Mouse (Mus musculus): ENCODE results near the gene Fbxo36. TPM values are rescaled to one million over a fixed set of nuclear protein-coding genes. Genes with fewer than 3 reads are reported as not detected.

Gene Fbxo36
- 6.7 and 8.3 TPM in 2 replicates for polyA plus RNA-seq (2016; fragmentation: Nextera tagmentation; extraction: Ambion mirVana)

DNA sequence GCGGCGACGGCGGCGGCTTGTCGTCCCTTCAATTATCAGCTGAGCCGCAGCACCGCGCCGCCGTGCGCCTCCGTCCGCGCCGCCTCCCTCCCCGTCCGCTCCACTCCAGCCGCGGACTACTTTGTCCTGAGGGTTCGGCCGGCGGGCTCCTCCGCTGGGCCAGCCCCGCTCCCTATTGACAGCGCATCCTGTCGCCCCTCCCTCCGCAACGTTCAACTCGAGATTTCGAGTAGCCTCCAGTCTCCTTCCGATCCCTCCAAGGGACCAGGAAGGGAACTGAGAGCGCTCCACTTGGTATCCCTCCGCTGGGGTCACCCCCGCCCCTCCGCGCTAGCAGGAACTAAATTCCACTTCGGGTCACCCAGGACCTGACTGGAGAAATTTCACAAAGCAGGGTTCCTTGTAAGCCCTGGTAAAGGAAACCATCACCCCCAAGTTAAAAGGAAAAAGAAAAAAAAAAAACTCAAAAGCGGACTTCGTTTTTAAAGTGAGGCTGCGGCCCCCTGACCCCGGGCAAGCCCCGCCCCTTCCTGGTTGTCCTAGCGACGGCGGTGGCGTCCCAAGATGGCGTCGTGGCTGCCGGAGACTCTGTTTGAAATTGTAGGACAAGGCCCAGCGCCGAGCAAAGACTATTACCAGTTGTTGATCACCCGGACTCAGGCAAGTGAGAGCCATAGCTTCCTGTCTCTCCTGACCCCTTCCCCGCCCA lies at the start of gene Fbxo36:
TSS of gene Fbxo36 (plus strand) at position 533 of the 709 bp plus-strand sequence.
- Histone ChIP-seq H3K36me3 (0 out of 2 replicates have a peak, but pooled peaks cover 4% of the 10 kb centered on the region), H3K27ac (peak within 1 kb of the TSS; percentile 93), H3K4me2 (replicated peaks) (peak within 1 kb of the TSS; percentile 80), H3K4me1 (peaks cover 15% of the 10 kb centered on the region), H3K9ac (peak within 1 kb of the TSS; percentile 91), H3K4me3 (peak within 1 kb of the TSS; percentile 91), H3K9me3 (no peaks in the 10 kb centered on the region), H3K27me3 (replicated peaks) (no peaks in the 10 kb centered on the region)
- peak; percentile 94 for ATAC-seq (ENCODE audit: low FRiP score, low read depth)
- under 1% methylated on average over 51 of the region's 54 CpGs for WGBS

- ATAC-seq (ENCODE audit: low FRiP score, low read depth) = no peak
- Histone ChIP-seq H3K9ac (no peak overlapping the region), H3K4me3 (no peak overlapping the region), H3K27me3 (replicated peaks) (no peaks in the 10 kb centered on the region), H3K27ac (no peak overlapping the region), H3K4me1 (no peaks in the 10 kb centered on the region), H3K9me3 (no peaks in the 10 kb centered on the region), H3K4me2 (replicated peaks) (no peak overlapping the region), H3K36me3 (peaks cover 23% of the 10 kb centered on the region)
- 89% methylated on average over 2 of the region's 2 CpGs for WGBS
Observed at GRCm38 (mm10) chr1:84791393-84791792, 48.2 kb upstream of the Fbxo36 start.

DNA sequence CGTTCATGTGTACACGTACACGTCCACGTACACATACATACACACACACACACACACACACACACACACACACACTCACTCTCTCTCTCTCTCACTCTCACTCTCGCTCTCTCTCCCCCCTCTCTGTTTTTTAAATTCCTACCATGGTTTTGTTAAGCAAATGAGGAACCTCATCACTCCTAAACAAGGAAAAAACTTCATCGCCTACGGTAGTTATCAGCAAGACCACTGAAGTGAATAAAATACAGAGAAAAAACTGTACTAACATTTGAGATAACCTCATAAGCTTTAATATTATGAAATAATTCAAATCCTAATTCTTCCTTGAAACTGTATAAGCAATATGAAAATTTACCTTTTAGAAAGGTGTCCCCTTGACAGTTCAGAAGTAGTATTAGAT lies 44.3 kb upstream of the Fbxo36 start:
- H3K4me3 ChIP-seq = no peak overlapping the region
- peaks cover 17% of the 10 kb centered on the region for H3K36me3 ChIP-seq
- no peak overlapping the region for H3K4me2 ChIP-seq (replicated peaks)
- 94% methylated on average over 7 of the region's 7 CpGs for WGBS
- H3K4me1 ChIP-seq = no peaks in the 10 kb centered on the region
- H3K27me3 ChIP-seq (replicated peaks) = no peaks in the 10 kb centered on the region
- H3K9ac ChIP-seq = no peak overlapping the region
- H3K9me3 ChIP-seq = no peaks in the 10 kb centered on the region
- ATAC-seq (ENCODE audit: low FRiP score, low read depth) = no peak
- no peak overlapping the region for H3K27ac ChIP-seq

GRCm38 (mm10) chr1:84799166-84799565 lies 40.5 kb upstream of the Fbxo36 start:
- H3K9me3 ChIP-seq = no peaks in the 10 kb centered on the region
- no peak overlapping the region for H3K4me3 ChIP-seq
- no peak overlapping the region for H3K9ac ChIP-seq
- H3K36me3 ChIP-seq = peaks cover under 1% of the 10 kb centered on the region; the same call in 1 of the 2 replicates
- H3K4me1 ChIP-seq = no peaks in the 10 kb centered on the region
- ATAC-seq (ENCODE audit: low FRiP score, low read depth) = no peak
- H3K4me2 ChIP-seq (replicated peaks) = no peak overlapping the region
- H3K27ac ChIP-seq = no peak overlapping the region
- H3K27me3 ChIP-seq (replicated peaks) = no peaks in the 10 kb centered on the region

DNA sequence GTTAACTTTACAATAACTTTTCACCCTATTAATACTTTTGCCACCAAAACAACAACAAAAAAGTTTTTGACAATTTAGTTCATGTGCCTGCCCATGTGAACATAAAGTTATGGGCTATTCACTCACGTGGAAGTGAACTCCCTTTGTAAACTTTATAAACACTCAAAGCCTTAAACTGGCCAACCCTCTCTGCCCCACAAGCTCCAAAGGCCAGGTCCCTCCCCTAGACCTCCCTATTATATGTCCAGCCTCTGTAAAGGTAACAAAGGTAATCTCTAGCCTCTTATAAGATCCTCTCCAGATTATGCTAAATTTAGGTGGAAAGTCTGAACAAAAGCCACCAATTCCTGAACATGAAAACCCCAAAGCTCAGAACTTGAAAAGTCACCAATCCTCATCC lies 35.9 kb upstream of the Fbxo36 start:
- Histone ChIP-seq H3K36me3 (no peaks in the 10 kb centered on the region), H3K9me3 (no peaks in the 10 kb centered on the region), H3K9ac (no peak overlapping the region), H3K4me1 (no peaks in the 10 kb centered on the region), H3K4me3 (no peak overlapping the region), H3K27ac (no peak overlapping the region), H3K4me2 (replicated peaks) (no peak overlapping the region), H3K27me3 (replicated peaks) (no peaks in the 10 kb centered on the region)
- 85% methylated on average over 1 of the region's 1 CpGs for WGBS
- ATAC-seq (ENCODE audit: low FRiP score, low read depth) = no peak

- 92% methylated on average over 1 of the region's 1 CpGs for WGBS
Observed at GRCm38 (mm10) chr1:84817596-84817995, 22.0 kb upstream of the Fbxo36 start.

GRCm38 (mm10) chr1:84825091-84825490 lies 14.6 kb upstream of the Fbxo36 start:
- 84% methylated on average over 2 of the region's 2 CpGs for WGBS
- Histone ChIP-seq H3K4me1 (no peaks in the 10 kb centered on the region), H3K27me3 (replicated peaks) (no peaks in the 10 kb centered on the region), H3K36me3 (peaks cover 19% of the 10 kb centered on the region), H3K27ac (no peak overlapping the region), H3K9ac (no peak overlapping the region), H3K9me3 (no peaks in the 10 kb centered on the region), H3K4me2 (replicated peaks) (no peak overlapping the region), H3K4me3 (no peak overlapping the region)
- ATAC-seq (ENCODE audit: low FRiP score, low read depth) = no peak

More at GRCm38 (mm10) chr1:84817596-84817995, 22.0 kb upstream of the Fbxo36 start:
- Histone ChIP-seq H3K27me3 (replicated peaks) (no peaks in the 10 kb centered on the region), H3K4me2 (replicated peaks) (no peak overlapping the region), H3K4me1 (no peaks in the 10 kb centered on the region), H3K9me3 (no peaks in the 10 kb centered on the region), H3K4me3 (no peak overlapping the region), H3K36me3 (peaks cover 9% of the 10 kb centered on the region), H3K9ac (no peak overlapping the region), H3K27ac (no peak overlapping the region)
- ATAC-seq (ENCODE audit: low FRiP score, low read depth) = no peak

DNA sequence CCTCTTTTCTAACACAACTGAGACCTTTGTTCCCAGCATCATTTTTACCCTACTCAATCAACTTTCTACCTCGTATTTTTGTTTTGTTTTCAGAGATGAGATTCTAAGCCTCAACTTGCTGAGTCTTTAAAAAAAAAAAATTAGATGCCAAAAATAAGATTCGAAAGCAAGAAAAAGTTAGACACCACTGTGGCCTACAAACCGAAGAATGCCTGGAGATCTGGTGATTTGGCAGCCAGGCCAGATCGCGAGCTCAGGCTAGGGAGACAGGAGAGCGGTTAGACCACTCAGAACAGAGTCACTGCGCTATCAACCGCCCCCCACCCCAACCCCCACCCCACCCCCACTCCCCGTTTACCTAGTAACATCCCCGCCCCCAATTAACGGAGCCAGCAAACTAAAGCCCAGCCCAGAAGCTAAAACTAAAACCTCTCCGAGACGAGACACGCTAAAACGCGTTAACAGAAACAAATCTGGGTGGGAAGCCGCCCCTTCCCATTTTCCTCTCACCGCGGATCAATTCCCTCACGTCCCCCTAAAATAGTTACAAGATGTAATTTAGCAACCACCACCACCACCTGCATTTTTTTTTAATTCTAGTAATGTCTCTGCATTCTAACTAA lies 2.0 kb upstream of the Fbxo36 start:
- no peak for ATAC-seq (ENCODE audit: low FRiP score, low read depth)
- Histone ChIP-seq H3K4me3 (peak overlapping the region; percentile 91), H3K9ac (peak overlapping the region; percentile 91), H3K4me2 (replicated peaks) (peak overlapping the region; percentile 80), H3K9me3 (no peaks in the 10 kb centered on the region), H3K27me3 (replicated peaks) (no peaks in the 10 kb centered on the region), H3K27ac (no peak overlapping the region), H3K4me1 (peaks cover 15% of the 10 kb centered on the region), H3K36me3 (peaks cover 9% of the 10 kb centered on the region)
- WGBS = 13% methylated on average over 20 of the region's 20 CpGs

DNA sequence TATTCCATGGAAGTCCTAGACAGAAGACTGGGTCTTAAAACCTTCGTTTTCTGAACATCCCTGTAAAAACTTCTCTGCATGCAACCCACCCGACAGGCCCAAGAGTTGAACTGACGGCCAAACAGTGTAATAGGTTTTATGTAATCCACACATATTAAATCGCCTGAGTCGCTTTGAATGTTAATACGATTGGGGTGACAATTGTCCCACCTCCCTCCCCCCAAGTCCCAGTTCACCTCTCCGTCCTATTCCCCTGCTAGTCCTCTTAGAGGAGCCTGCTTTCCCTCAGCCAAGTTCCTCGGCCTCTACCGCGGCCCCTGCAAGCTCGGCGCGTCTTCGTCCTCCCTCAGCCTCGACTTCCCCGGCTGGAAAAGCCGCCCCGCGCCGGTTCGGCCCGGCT lies 1.5 kb upstream of the Fbxo36 start:
- under 1% methylated on average over 22 of the region's 22 CpGs for WGBS
- H3K4me2 ChIP-seq (replicated peaks) = peak overlapping the region; percentile 80

DNA sequence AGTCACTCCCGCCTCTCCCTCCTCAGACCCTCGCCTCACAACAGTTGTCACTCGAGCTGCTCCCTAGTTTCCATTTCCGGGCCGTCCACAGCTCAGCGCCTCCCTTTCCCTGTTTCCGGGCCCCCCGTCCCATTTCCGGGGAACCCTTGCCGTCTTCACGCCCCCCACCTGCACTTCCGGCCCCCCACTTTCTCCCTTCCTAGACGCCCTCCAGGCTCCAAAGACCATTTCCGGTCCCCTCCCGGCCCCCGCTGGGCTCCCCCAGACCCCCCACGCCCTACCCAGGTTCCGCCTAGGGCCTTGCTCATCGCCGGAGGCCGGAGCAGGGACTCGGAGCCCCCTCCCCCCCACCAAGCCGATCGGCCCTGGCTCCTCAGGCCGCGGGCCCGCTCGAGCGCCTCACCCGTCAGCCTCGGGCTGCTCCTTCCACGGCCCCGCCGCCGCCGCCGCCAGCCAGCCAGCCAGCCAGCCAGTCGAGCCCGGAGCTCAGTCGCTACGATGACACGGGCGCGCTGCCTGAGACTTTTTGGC lies 955 bp upstream of the Fbxo36 start:
- Histone ChIP-seq H3K4me1 (peaks cover 15% of the 10 kb centered on the region), H3K27me3 (replicated peaks) (no peaks in the 10 kb centered on the region), H3K9ac (peak overlapping the region; percentile 91), H3K36me3 (peaks cover 4% of the 10 kb centered on the region), H3K4me3 (peak overlapping the region; percentile 91), H3K9me3 (no peaks in the 10 kb centered on the region), H3K4me2 (replicated peaks) (peak overlapping the region; percentile 80), H3K27ac (peak overlapping the region; percentile 93)
- WGBS = under 1% methylated on average over 44 of the region's 44 CpGs
- ATAC-seq (ENCODE audit: low FRiP score, low read depth) = peak; percentile 68

More for the DNA sequence above, 1.5 kb upstream of the Fbxo36 start:
- H3K27ac ChIP-seq = 0 out of 2 replicates have a peak overlapping the region, but pooled peaks have one; percentile 93
- ATAC-seq (ENCODE audit: low FRiP score, low read depth) = no peak; the same call in 1 of the 2 replicates
- H3K9ac ChIP-seq = peak overlapping the region; percentile 91
- H3K36me3 ChIP-seq = peaks cover 10% of the 10 kb centered on the region
- peaks cover 15% of the 10 kb centered on the region for H3K4me1 ChIP-seq
- no peaks in the 10 kb centered on the region for H3K27me3 ChIP-seq (replicated peaks)
- peak overlapping the region; percentile 91 for H3K4me3 ChIP-seq
- no peaks in the 10 kb centered on the region for H3K9me3 ChIP-seq

- peaks cover 15% of the 10 kb centered on the region for H3K4me1 ChIP-seq
- no peaks in the 10 kb centered on the region for H3K9me3 ChIP-seq
- H3K4me2 ChIP-seq (replicated peaks) = peak within 1 kb of the TSS; percentile 80
- H3K27me3 ChIP-seq (replicated peaks) = no peaks in the 10 kb centered on the region
- peak within 1 kb of the TSS; percentile 91 for H3K4me3 ChIP-seq
- H3K36me3 ChIP-seq = 0 out of 2 replicates have a peak, but pooled peaks cover 4% of the 10 kb centered on the region
- peak within 1 kb of the TSS; percentile 91 for H3K9ac ChIP-seq
- WGBS = under 1% methylated on average over 39 of the region's 39 CpGs
- H3K27ac ChIP-seq = peak within 1 kb of the TSS; percentile 93
- ATAC-seq (ENCODE audit: low FRiP score, low read depth) = peak; percentile 14
Observed at GRCm38 (mm10) chr1:84840018-84840664, 500 bp downstream of the Fbxo36 start, which contains the start of gene Trip12. Trip12 (minus strand) TSS chr1:84840516.

DNA sequence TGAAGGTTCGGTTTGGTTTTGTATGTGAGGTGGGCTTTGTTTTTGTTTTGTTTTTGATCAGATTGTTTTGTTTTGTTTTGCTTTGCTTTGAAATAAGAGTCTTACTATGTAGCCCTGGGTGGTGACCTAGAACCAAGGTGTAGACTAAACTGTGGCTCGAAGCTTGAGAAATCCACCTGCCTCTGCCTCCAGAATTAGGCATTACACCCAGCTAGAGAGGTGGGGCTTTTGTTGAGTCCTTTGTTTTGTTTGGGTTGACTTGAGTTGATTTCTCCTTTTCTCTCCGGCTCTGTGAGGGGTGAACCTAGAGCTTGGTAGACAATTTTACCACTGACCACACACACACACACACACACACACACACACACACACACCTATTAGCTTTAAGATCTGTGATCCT lies 1.4 kb downstream of the Fbxo36 start:
- H3K36me3 ChIP-seq = 0 out of 2 replicates have a peak, but pooled peaks cover 4% of the 10 kb centered on the region

More for the DNA sequence above, 1.4 kb downstream of the Fbxo36 start:
- no peak for ATAC-seq (ENCODE audit: low FRiP score, low read depth)
- no peaks in the 10 kb centered on the region for H3K9me3 ChIP-seq
- peak overlapping the region; percentile 91; the same call in 1 of the 2 replicates for H3K4me3 ChIP-seq
- 65% methylated on average over 3 of the region's 3 CpGs for WGBS
- no peaks in the 10 kb centered on the region for H3K27me3 ChIP-seq (replicated peaks)
- H3K27ac ChIP-seq = no peak overlapping the region
- H3K9ac ChIP-seq = no peak overlapping the region
- peak overlapping the region; percentile 80 for H3K4me2 ChIP-seq (replicated peaks)
- peaks cover 15% of the 10 kb centered on the region for H3K4me1 ChIP-seq

Measured in neural tube, embryonic 12.5 days (tissue).